Comparison of ENCODE assay signal across 8 mouse cellular contexts in genomic region chr7:139310487-139310951, GRCm38 (mm10).
A peak's percentile ranks its signal among the peaks of the same experiment; 100 is the strongest.
DNase-seq lines count a peak whose midpoint lies in the region; ATAC-seq lines count a peak whose summit lies in the region.

No protein-coding gene starts in this region.

- no peak overlapping the region for H3K4me3 ChIP-seq in heart, embryonic 10.5 days
- H3K4me3 ChIP-seq in limb, embryonic 13.5 days = no peak overlapping the region
- no peak overlapping the region for H3K4me3 ChIP-seq in stomach, embryonic 15.5 days (replicated peaks)

- H3K27ac ChIP-seq in heart, embryonic 10.5 days = peak overlapping the region; percentile 82
- no peak overlapping the region for H3K27ac ChIP-seq in limb, embryonic 13.5 days
- no peak overlapping the region for H3K27ac ChIP-seq in stomach, embryonic 15.5 days

- 0 out of 2 replicates have a peak, but pooled peaks have one; percentile 29 for ATAC-seq in limb, embryonic 13.5 days (ENCODE audit: low FRiP score, low read depth)
- peak; percentile 29; the same call in 1 of the 2 replicates for ATAC-seq in stomach, embryonic 15.5 days (ENCODE audit: insufficient read depth, low FRiP score, low read depth)
- no peak for ATAC-seq in megakaryocyte, adult 5-6 weeks (ENCODE audit: poor library complexity, severe bottlenecking)

- 32% methylated on average over 6 of the region's 6 CpGs for WGBS in heart, embryonic 10.5 days
- 38% methylated on average over 6 of the region's 6 CpGs for WGBS in limb, embryonic 13.5 days
- 59% methylated on average over 6 of the region's 6 CpGs for WGBS in stomach, embryonic 15.5 days

- no peak overlapping the region for H3K4me2 ChIP-seq in limb, embryonic 13.5 days (replicated peaks)
- H3K4me2 ChIP-seq in stomach, embryonic 15.5 days = no peak overlapping the region

- no peaks in the 10 kb centered on the region for H3K36me3 ChIP-seq in heart, embryonic 10.5 days
- H3K36me3 ChIP-seq in limb, embryonic 13.5 days = no peaks in the 10 kb centered on the region
- H3K36me3 ChIP-seq in stomach, embryonic 15.5 days = no peaks in the 10 kb centered on the region

- H3K9me3 ChIP-seq in heart, embryonic 10.5 days = no peaks in the 10 kb centered on the region
- no peaks in the 10 kb centered on the region for H3K9me3 ChIP-seq in limb, embryonic 13.5 days
- H3K9me3 ChIP-seq in stomach, embryonic 15.5 days = no peaks in the 10 kb centered on the region

- peak; percentile 19 for DNase-seq in ovary, adult 18-20 months (ENCODE audit: low spot score)
- no peak for DNase-seq in ovary, postnatal 36 days (ENCODE audit: low spot score)
- peak; percentile 92 for DNase-seq in heart, embryonic 10.5 days (ENCODE audit: low spot score)
- DNase-seq in urinary bladder, postnatal 25 days (ENCODE audit: low spot score) = no peak
- no peak for DNase-seq in cerebellum, adult 18-20 months

- H3K4me1 ChIP-seq in heart, embryonic 10.5 days = peaks cover 53% of the 10 kb centered on the region
- peaks cover 15% of the 10 kb centered on the region for H3K4me1 ChIP-seq in limb, embryonic 13.5 days
- 0 out of 2 replicates have a peak, but pooled peaks cover 14% of the 10 kb centered on the region for H3K4me1 ChIP-seq in stomach, embryonic 15.5 days

- H3K27me3 ChIP-seq in heart, embryonic 10.5 days (ENCODE audit: insufficient read depth, poor library complexity, severe bottlenecking) = no peaks in the 10 kb centered on the region
- no peaks in the 10 kb centered on the region for H3K27me3 ChIP-seq in limb, embryonic 13.5 days
- H3K27me3 ChIP-seq in stomach, embryonic 15.5 days (replicated peaks) = no peaks in the 10 kb centered on the region

- H3K9ac ChIP-seq in limb, embryonic 13.5 days = 0 out of 2 replicates have a peak overlapping the region, but pooled peaks have one; percentile 35
- H3K9ac ChIP-seq in stomach, embryonic 15.5 days = no peak overlapping the region

Comparison
In these comparisons a context has a peak if more than half of its experiments do, and no peak if none do; other contexts are left out.
1. DNase-seq: peak in ovary, adult 18-20 months (single experiment) and heart, embryonic 10.5 days (single experiment); none in ovary, postnatal 36 days (single experiment), urinary bladder, postnatal 25 days (single experiment) and cerebellum, adult 18-20 months (0 of 2).